Mouse (Mus musculus) B cell, adult 62 days (primary cell): ENCODE measurements around the gene Dusp18. TPM values are rescaled to one million over a fixed set of nuclear protein-coding genes. Genes with fewer than 3 reads are reported as not detected.

ENCODE experiments used
- total RNA-seq: library from RNA; stranded (reverse); gene quantifications from 4 replicates; pipeline ENCODE4 v1.2.4, GENCODE M21; 2023

Dusp18 gene
- total RNA-seq = 22.7 to 28.9 TPM (median 24.5 TPM) in 4 replicates

GRCm38 (mm10) chr11:3894406-3895281 lies at the start of gene Dusp18, which contains the start of gene 4921536K21Rik:
Gene Dusp18 (plus strand): TSS chr11:3895240.
Gene 4921536K21Rik (minus strand): TSS chr11:3895098.

DNA sequence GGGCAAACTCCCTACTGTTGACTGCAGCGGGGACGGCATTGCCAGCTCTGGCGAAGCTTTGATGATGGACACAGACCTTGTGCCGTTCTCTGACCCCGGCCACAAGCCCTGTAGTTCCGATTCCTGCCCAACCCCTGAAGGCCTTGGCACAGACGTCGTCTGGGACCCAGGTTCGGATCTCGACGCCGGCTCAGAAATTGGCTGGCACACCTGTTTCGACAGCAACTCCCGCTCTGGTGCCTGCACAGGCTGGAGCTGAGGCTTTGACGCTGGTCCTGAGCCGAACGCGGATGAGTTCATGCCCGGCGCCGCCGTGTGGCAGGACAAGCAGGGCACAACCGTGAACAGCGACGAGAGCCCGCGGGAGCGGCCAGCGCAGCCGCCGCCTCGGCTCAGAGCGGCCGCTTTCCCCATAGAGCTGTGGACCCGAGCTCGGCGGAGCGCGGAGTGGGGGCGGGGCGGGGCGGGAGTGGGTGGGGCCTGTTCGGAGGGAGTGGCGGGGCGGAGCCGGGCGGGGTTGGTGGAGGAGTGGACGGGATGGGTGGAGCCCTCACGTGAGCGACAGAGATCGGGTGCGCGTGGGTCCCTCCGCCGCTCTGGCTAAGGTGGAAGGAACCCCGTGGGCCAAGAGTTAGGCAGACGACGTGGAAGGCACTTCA lies 31.5 kb upstream of the Dusp18 start, which contains the start of gene Osbp2:
Osbp2 (minus strand) TSS at position 450 of the 659 bp plus-strand sequence.

DNA sequence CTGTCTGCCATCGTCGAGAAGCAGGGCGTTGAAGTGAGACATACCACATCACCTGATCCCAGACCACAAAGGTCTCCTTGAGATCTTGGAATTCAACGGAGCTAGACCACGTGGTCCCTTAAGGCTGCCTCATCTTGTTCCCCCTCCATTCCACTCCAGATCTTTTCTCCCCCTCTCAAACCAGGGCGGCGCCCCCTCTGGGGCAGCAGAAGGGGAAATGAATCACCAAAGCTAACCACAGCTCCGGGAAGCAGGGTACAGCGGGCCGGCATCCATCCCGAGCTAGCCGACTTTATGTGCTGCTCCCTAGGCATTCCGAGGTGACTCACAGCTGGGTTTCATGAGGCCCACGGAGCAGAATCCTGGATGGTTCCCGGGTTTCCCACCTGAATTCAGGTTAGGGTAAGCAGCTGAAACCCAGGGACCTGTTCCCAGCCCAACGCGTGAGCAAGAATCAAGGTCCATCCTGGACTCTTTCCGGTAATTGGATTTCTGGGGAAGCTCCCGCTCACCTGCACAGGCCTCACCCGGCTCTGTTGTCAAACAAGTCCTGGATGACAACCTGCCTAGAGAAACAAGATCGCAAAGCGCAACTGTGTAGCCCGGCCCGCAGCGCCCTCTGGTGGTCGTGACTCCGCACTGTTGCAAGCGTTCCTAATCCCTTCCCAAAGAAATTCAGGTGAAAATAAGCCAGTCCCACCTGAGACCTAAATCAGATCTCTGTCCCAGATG lies 19.2 kb downstream of the Dusp18 start, which contains the start of gene Slc35e4:
Slc35e4 (minus strand) TSS at position 556 of the 732 bp plus-strand sequence.

DNA sequence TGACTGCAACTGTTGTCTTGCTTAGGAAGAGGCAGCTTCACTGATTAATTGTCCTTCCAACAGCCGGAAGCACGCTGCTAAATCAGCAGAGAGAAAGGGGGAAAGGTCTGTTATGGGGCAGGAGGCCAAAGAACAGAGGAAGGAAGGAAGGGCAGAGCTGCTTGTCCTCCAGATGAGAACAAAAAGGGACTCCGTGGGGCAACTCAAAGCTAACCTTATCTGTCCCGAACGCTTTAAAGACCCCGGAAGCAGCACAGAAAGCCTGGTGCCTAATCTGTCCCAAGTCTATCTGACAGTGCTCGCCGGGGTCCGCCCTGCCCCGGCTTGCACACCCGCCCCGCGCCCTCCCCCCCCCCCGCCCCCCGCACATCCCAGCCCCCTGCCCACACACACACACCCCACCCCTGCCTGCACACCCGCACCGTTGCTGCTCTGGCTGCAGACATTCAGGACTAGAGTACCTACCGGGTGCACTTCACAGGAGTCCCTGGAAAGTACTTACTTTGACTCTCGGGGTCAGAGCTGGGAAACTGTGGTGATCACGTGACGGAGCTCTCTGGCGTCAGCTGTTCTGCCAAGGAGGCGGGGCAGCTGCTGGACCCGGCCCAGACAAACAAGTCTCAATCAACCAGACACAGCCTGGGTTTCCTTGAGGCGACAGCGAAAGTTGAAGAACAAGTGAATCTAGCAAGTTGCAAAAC lies 36.6 kb downstream of the Dusp18 start, which contains the start of gene Tcn2:
Tcn2 (minus strand) TSS at position 649 of the 701 bp plus-strand sequence.

Other genes starting within 250 kb of the Dusp18 start
- 62.7 to 80.1 TPM (median 63.5 TPM) in 4 replicates for gene Morc2a, start 246.0 kb upstream of the Dusp18 start, total RNA-seq
- gene Osbp2, start 31.3 kb upstream of the Dusp18 start, total RNA-seq = 0.17 to 0.19 TPM (median 0.18 TPM) in 3 of 4 replicates, not detected in the other
- gene 4921536K21Rik, start 142 bp upstream of the Dusp18 start, total RNA-seq = 0.88 to 1.8 TPM (median 1.5 TPM) in 4 replicates
- 6.8 to 10.0 TPM (median 8.6 TPM) in 4 replicates for gene Slc35e4, start 19.4 kb downstream of the Dusp18 start, total RNA-seq
- 21.4 to 26.4 TPM (median 24.0 TPM) in 4 replicates for gene Tcn2, start 36.9 kb downstream of the Dusp18 start, total RNA-seq
- gene Pes1, start 68.7 kb downstream of the Dusp18 start, total RNA-seq = 91.1 to 104 TPM (median 96.9 TPM) in 4 replicates
- not detected in 4 replicates for gene 4930556J24Rik, start 81.5 kb downstream of the Dusp18 start, total RNA-seq
- gene Gal3st1, start 88.4 kb downstream of the Dusp18 start, total RNA-seq = not detected in 4 replicates
- gene Sec14l4, start 136.2 kb downstream of the Dusp18 start, total RNA-seq = not detected in 4 replicates
- not detected in 4 replicates for gene Sec14l3, start 169.6 kb downstream of the Dusp18 start, total RNA-seq
- gene Mtfp1, start 200.2 kb downstream of the Dusp18 start, total RNA-seq = 1.1 to 1.9 TPM (median 1.4 TPM) in 4 replicates
- 0.27 to 0.91 TPM in 2 of 4 replicates, not detected in the others for gene Sec14l2, start 228.2 kb downstream of the Dusp18 start, total RNA-seq
- gene Rnf215, start 240.0 kb downstream of the Dusp18 start, total RNA-seq = 29.9 to 37.7 TPM (median 30.9 TPM) in 4 replicates